Mouse (Mus musculus) forebrain, embryonic 14.5 days (tissue): Measurements from ENCODE around the gene Gm10717. TPM values are rescaled to one million over a fixed set of nuclear protein-coding genes. Genes with fewer than 3 reads are reported as not detected.
A peak's percentile ranks its signal among the peaks of the same experiment; 100 is the strongest.
"Not testable (repeated sequence)": the region's sequence is repeated elsewhere in the genome, so short reads cannot be mapped to it uniquely, and the experiment has no call there.

Experiments
- ATAC-seq: fragments of 200-750 bp; cut with Nextera tagmentation; 2 replicates; pipeline ENCODE4 v1.8.0; 2017; ENCODE audit warnings: mild to moderate bottlenecking, moderate library complexity
- DNase-seq: peaks from one replicate; pipeline ENCODE4 v3.0.0-alpha.2; 2015; ENCODE audit warnings: low spot score
- H3K27ac ChIP-seq: fragments of 300-500 bp; sonication (generic); 2 replicates; pipeline ENCODE4 v1.5.1; 2014; ENCODE audit warnings: low read depth, mild to moderate bottlenecking, control low read depth, low read length, moderate library complexity
- H3K27me3 ChIP-seq: fragments of 300-500 bp; sonication (generic); replicated peaks from 2 replicates; pipeline ENCODE4 v1.6.1; 2014; ENCODE audit warnings: low read length, control low read depth, mixed read lengths; ENCODE audit not compliant: control insufficient read depth, insufficient read depth
- H3K36me3 ChIP-seq: fragments of 300-500 bp; sonication (generic); 2 replicates; pipeline ENCODE4 v1.6.1; 2014; ENCODE audit warnings: low read length, control low read depth; ENCODE audit not compliant: control insufficient read depth, insufficient read depth
- H3K4me1 ChIP-seq: fragments of 300-500 bp; sonication (generic); 2 replicates; pipeline ENCODE4 v1.6.1; 2014; ENCODE audit warnings: antibody characterized with exemption, low read length, control low read depth; ENCODE audit not compliant: control insufficient read depth, insufficient read depth
- H3K4me2 ChIP-seq: fragments of 300-500 bp; sonication (generic); 2 replicates; pipeline ENCODE4 v1.6.1; 2014; ENCODE audit warnings: mild to moderate bottlenecking, control low read depth, low read length
- H3K4me3 ChIP-seq: fragments of 300-500 bp; sonication (generic); 2 replicates; pipeline ENCODE4 v1.5.1; 2014; ENCODE audit warnings: low read depth, low read length, control low read depth
- H3K9ac ChIP-seq: fragments of 300-500 bp; sonication (generic); 2 replicates; pipeline ENCODE4 v1.6.1; 2014; ENCODE audit warnings: mild to moderate bottlenecking, low read length, control low read depth, moderate library complexity
- H3K9me3 ChIP-seq: fragments of 300-500 bp; sonication (generic); replicated peaks from 2 replicates; pipeline ENCODE4 v1.6.1; 2016; ENCODE audit warnings: low read length, control low read depth, mixed read lengths; ENCODE audit not compliant: control insufficient read depth
- WGBS: fragments of 180-500 bp; shearing (Covaris S2); extraction: QIAGEN DNeasy Blood & Tissue Kit; methylation state at CpG from one replicate; pipeline ENCODE4 v1.1.7; 2014; 5-methylcytosine and 5-hydroxymethylcytosine counted together
- polyA plus RNA-seq: library from polyadenylated mRNA; unstranded; fragments of >200 nt; fragmentation: Nextera tagmentation; extraction: Ambion mirVana; gene quantifications from 2 replicates; pipeline ENCODE4 v1.2.1, GENCODE M21; 2014

The Gm10717 gene
- polyA plus RNA-seq, 1 experiment from 2014 or later = not detected

DNA sequence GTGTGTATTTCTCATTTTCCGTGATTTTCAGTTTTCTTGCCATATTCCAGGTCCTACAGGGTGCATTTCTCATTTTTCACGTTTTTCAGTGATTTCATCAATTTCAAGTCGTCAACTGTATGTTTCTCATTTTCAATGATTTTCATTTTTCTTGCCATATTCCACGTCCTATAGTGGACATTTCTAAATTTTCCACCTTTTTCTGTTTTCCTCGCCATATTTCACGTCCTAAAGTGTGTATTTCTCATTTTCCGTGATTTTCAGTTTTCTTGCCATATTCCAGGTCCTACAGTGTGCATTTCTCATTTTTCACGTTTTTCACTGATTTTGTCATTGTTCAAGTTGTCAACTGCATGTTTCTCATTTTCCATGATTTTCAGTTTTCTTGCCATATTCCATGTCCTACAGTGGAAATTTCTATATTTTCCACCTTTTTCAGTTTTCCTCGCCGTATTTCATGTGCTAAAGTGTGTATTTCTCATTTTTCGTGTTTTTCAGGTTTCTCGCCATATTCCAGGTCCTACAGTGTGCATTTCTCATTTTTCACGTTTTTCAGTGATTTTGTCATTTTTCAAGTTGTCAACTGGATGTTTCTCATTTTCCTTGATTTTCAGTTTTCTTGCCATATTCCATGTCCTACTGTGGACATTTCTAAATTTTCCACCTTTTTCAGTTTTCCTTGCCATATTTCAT lies 2.8 kb upstream of the Gm10717 start:
- not testable (repeated sequence) for H3K9me3 ChIP-seq, H3K4me3 ChIP-seq, ATAC-seq, H3K27ac ChIP-seq, H3K27me3 ChIP-seq, H3K4me2 ChIP-seq, H3K4me1 ChIP-seq, H3K9ac ChIP-seq, H3K36me3 ChIP-seq
- peak; percentile 0 for DNase-seq
- WGBS = 72% methylated on average over 9 of the region's 13 CpGs

DNA sequence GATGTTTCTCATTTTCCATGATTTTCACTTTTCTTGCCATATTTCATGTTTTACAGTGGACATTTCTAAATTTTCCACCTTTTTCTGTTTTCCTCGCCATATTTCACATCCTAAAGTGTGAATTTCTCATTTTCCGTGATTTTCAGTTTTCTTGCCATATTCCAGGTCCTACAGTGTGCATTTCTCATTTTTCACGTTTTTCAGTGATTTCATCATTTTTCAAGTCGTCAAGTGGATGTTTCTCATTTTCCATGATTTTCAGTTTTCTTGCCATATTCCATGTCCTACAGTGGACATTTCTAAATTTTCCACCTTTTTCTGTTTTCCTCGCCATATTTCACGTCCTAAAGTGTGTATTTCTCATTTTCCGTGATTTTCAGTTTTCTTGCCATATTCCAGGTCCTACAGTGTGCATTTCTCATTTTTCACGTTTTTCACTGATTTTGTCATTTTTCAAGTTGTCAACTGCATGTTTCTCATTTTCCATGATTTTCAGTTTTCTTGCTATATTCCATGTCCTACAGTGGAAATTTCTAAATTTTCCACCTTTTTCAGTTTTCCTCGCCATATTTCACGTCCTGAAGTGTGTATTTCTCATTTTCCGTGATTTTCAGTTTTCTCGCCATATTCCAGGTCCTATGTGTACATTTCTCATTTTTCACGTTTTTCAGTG lies 1.8 kb upstream of the Gm10717 start, which contains the start of gene Gm10718:
TSS of gene Gm10718 (plus strand) at position 236 of the 673 bp plus-strand sequence.
- not testable (repeated sequence) for H3K27ac ChIP-seq, ATAC-seq
- WGBS = 74% methylated on average over 9 of the region's 13 CpGs

DNA sequence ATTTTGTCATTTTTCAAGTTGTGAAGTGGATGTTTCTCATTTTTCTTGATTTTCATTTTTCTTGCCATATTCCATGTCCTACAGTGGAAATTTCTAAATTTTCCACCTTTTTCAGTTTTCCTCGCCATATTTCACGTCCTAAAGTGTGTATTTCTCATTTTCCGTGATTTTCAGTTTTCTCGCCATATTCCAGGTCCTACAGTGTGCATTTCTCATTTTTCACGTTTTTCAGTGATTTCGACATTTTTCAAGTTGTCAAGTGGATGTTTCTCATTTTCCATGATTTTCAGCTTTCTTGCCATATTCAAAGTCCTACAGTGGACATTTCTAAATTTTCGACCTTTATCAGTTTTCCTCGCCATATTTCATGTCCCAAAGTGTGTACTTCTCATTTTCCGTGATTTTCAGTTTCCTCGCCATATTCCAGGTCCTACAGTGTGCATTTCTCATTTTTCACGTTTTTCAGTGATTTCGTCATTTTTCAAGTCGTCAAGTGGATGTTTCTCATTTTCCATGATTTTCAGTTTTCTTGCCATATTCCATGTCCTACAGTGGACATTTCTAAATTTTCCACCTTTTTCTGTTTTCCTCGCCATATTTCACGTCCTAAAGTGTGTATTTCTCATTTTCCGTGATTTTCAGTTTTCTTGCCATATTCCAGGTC lies 1.1 kb upstream of the Gm10717 start:
- H3K4me1 ChIP-seq, H3K36me3 ChIP-seq, H3K4me3 ChIP-seq, H3K9ac ChIP-seq, DNase-seq, H3K4me2 ChIP-seq, H3K9me3 ChIP-seq, H3K27ac ChIP-seq, H3K27me3 ChIP-seq, ATAC-seq: not testable (repeated sequence)
- WGBS = 67% methylated on average over 15 of the region's 16 CpGs

More for the DNA sequence above, 1.8 kb upstream of the Gm10717 start, which contains the start of gene Gm10718:
- H3K27me3 ChIP-seq, H3K4me2 ChIP-seq, H3K9ac ChIP-seq, H3K9me3 ChIP-seq, H3K4me1 ChIP-seq, H3K4me3 ChIP-seq, H3K36me3 ChIP-seq, DNase-seq: not testable (repeated sequence)

DNA sequence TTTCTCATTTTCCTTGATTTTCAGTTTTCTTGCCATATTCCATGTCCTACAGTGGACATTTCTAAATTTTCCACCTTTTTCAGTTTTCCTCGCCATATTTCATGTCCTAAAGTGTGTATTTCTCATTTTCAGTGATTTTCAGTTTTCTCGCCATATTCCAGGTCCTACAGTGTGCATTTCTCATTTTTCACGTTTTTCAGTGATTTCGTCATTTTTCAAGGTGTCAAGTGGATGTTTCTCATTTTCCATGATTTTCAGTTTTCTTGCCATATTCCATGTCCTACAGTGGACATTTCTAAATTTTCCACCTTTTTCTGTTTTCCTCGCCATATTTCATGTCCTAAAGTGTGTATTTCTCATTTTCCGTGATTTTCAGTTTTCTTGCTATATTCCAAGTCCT lies 436 bp downstream of the Gm10717 start:
- not testable (repeated sequence) for H3K9me3 ChIP-seq, H3K36me3 ChIP-seq, ATAC-seq, DNase-seq, H3K9ac ChIP-seq, H3K4me1 ChIP-seq, H3K27ac ChIP-seq, H3K27me3 ChIP-seq, H3K4me3 ChIP-seq, H3K4me2 ChIP-seq
- WGBS = 62% methylated on average over 4 of the region's 6 CpGs

DNA sequence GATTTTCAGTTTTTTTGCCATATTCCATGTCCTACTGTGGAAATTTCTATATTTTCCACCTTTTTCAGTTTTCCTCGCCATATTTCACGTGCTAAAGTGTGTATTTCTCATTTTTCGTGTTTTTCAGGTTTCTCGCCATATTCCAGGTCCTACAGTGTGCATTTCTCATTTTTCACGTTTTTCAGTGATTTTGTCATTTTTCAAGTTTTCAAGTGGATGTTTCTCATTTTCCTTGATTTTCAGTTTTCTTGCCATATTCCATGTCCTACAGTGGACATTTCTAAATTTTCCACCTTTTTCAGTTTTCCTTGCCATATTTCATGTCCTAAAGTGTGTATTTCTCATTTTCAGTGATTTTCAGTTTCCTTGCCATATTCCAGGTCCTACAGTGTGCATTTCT lies 919 bp downstream of the Gm10717 start:
- not testable (repeated sequence) for H3K9ac ChIP-seq, H3K36me3 ChIP-seq, H3K4me3 ChIP-seq, DNase-seq, H3K4me2 ChIP-seq, H3K4me1 ChIP-seq, H3K27ac ChIP-seq, ATAC-seq, H3K9me3 ChIP-seq, H3K27me3 ChIP-seq
- 77% methylated on average over 5 of the region's 5 CpGs for WGBS

DNA sequence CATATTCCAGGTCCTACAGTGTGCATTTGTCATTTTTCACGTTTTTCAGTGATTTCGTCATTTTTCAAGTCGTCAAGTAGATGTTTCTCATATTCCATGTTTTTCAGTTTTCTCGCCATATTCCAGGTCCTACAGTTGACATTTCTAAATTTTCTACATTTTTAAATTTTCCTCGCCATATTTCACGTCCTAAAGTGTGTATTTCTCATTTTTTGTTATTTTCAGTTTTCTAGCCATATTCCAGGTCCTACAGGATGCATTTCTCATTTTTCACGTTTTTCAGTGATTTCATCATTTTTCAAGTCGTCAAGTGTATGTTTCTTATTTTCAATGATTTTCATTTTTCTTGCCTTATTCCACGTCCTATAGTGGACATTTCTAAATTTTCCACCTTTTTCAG lies 1.5 kb downstream of the Gm10717 start:
- not testable (repeated sequence) for ATAC-seq, H3K9me3 ChIP-seq, H3K27me3 ChIP-seq, H3K4me3 ChIP-seq, H3K4me1 ChIP-seq, H3K4me2 ChIP-seq, DNase-seq, H3K27ac ChIP-seq, H3K9ac ChIP-seq, H3K36me3 ChIP-seq
- WGBS = 66% methylated on average over 9 of the region's 9 CpGs

DNA sequence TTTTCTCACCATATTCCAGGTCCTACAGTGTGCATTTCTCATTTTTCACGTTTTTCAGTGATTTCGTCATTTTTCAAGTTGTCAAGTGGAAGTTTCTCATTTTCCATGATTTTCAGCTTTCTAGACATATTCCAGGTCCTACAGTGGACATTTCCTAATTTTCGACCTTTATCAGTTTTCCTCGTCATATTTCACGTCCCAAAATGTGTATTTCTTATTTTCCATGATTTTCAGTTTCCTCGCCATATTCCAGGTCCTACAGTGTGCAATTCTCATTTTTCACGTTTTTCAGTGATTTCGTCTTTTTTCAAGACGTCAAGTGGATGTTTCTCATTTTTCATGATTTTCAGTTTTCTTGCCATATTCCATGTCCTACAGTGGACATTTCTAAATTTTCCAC lies 2.0 kb downstream of the Gm10717 start:
- not testable (repeated sequence) for H3K4me1 ChIP-seq, H3K9ac ChIP-seq, H3K4me2 ChIP-seq, H3K36me3 ChIP-seq, H3K27ac ChIP-seq, H3K4me3 ChIP-seq, ATAC-seq, H3K9me3 ChIP-seq, H3K27me3 ChIP-seq
- WGBS = 76% methylated on average over 9 of the region's 9 CpGs
- DNase-seq = peak; percentile 17

DNA sequence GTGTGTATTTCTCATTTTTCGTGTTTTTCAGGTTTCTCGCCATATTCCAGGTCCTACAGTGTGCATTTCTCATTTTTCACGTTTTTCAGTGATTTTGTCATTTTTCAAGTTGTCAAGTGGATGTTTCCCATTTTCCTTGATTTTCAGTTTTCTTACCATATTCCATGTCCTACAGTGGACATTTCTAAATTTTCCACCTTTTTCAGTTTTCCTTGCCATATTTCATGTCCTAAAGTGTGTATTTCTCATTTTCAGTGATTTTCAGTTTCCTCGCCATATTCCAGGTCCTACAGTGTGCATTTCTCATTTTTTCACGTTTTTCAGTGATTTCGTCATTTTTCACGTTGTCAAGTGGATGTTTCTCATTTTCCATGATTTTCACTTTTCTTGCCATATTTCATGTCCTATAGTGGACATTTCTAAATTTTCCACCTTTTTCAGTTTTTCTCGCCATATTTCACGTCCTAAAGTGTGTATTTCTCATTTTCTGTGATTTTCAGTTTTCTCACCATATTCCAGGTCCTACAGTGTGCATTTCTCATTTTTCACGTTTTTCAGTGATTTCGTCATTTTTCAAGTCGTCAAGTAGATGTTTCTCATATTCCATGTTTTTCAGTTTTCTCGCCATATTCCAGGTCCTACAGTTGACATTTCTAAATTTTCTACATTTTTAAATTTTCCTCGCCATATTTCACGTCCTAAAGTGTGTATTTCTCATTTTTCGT lies 4.2 kb downstream of the Gm10717 start:
- ATAC-seq, H3K4me3 ChIP-seq, H3K36me3 ChIP-seq, DNase-seq, H3K9me3 ChIP-seq, H3K27me3 ChIP-seq, H3K9ac ChIP-seq, H3K27ac ChIP-seq, H3K4me2 ChIP-seq, H3K4me1 ChIP-seq: not testable (repeated sequence)
- 67% methylated on average over 12 of the region's 16 CpGs for WGBS
